Mouse (Mus musculus) CD4-positive, CD25-positive, alpha-beta regulatory T cell, adult 4 months (primary cell): ENCODE measurements around the gene Pate2. TPM values are rescaled to one million over a fixed set of nuclear protein-coding genes. Genes with fewer than 3 reads are reported as not detected.
"Not testable (repeated sequence)": the region's sequence is repeated elsewhere in the genome, so short reads cannot be mapped to it uniquely, and the experiment has no call there.

ENCODE experiments used
- ATAC-seq: one replicate; pipeline ENCODE4 v1.8.0; 2017
- polyA plus RNA-seq, 2 experiments: library from polyadenylated mRNA; unstranded; fragments of 100-300 nt; shearing (Covaris generic); gene quantifications; one replicate each; pipeline ENCODE4 v1.2.1; 2017

Gene Pate2
- polyA plus RNA-seq, 2 experiments from 2014 or later = not detected

- ATAC-seq = peak; percentile 42
These were observed 11.7 kb upstream of the Pate2 start, which contains the start of the genes Ddx25 and Pus3 for GRCm38 (mm10) chr9:35558257-35559008. Gene Ddx25 (minus strand): TSS chr9:35558528. Gene Pus3 (plus strand): TSS chr9:35558595.

GRCm38 (mm10) chr9:35559009-35559890, 10.8 kb upstream of the Pate2 start:
- peak; percentile 95 for ATAC-seq

GRCm38 (mm10) chr9:35561076-35561475, 9.0 kb upstream of the Pate2 start:
- ATAC-seq = no peak

DNA sequence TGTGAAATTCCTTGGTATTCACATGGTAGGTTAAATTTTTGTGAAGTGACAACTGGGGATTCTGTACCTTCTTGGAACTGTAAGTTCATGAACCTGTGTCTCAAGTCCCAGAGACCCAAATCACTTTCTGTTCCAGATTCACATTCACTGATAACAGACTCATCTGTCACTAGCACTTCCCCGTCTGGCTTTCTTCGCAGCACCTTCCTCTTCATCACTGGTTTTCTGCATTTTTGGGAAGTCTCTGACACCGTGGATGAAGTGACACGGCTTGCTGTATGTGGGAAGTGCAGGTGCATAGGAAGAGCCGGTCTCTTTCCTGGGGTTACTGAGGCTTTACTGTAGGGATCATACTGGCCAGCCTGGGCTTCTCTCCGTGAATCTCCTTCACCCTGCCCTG, 8.5 kb upstream of the Pate2 start:
- no peak for ATAC-seq

DNA sequence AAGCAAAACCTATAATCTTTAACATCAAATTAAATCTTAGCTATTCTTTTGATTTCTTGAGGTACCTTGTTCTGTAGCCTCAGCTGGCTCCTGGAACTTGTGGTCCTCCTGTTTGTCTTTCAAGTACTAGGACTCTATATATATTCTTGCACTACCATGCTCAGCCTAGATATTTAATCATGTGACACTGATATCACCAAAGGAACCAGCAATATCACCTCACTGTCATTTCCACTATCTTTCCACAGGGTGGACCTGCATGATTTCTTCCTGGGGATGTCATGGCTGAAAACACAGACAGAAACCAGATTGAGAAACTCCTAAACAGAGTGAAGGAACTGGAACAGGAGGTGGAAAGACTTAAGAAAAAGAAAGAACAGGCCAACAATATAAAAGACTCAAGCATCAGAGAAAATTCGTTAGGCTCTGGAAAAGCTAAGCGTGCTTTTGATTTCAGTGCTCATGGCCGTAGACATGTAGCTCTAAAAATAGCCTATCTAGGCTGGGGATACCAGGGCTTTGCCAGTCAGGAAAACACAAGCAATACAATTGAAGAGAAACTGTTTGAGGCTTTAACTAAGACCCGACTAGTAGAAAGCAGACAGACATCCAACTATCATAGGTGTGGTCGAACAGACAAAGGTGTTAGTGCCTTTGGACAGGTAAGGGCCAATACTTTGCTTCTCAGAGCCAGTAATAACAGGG, 5.4 kb upstream of the Pate2 start:
- ATAC-seq = no peak

DNA sequence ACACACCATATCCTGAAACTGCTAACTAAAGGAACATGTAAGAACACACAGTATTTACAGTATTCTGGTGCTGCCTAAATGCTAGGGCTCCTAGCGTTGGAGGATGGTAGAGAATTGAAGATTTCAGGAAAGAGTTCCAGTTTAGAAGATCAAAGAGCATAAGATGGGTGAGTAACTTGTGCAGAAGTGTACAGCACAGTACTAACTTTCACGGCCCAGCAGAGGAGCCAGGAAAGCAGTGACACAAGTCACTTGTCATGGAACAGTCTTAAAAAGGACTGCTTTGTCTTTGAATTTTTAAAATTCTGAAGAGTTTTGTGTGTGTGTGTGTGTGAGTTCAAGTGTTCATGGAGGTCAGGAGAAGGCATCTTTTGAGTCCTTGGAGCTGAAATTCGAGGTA, 2.1 kb upstream of the Pate2 start:
- ATAC-seq = no peak

GRCm38 (mm10) chr9:35570663-35571062, 579 bp downstream of the Pate2 start:
- ATAC-seq = no peak

DNA sequence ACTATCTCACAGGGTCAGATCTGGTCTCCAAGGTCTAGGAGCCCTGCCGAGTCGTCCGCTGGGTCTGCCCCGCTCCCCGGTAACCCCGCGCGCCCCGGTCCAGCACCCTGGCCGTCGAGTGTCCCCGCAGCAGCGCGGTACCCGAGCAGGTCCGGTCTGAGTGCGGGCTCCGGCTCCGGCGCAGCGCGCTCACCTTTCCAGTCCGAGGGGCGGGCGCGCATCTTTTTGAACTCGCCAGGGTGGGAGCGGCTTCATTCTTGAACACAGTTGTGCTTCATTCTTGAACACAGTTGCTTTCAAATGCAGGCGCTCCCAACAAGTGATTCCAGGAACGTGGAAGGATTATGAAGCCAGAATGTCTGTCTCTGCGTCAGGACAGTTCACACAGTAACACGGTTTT, 4.3 kb downstream of the Pate2 start:
- ATAC-seq = no peak

DNA sequence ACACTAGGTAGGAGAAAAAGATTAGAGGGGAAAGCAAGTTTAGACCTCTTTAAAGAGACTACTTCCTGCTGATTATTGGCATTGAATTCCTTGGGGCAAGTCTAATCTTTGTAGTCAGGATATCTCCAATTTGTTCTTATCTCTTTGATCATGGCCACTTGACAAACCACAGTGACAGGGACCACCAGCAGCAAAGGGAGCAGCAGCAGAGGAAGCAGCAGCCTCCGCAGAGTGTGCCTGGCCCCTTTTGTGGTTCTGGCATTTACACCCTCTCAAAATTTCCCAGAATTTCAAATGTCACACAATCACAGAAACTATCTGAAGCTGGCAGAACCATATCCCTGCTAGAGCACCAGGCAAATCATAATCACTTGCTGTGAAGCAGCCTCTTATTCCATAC, 17.6 kb downstream of the Pate2 start:
- ATAC-seq = no peak

GRCm38 (mm10) chr9:35592903-35593302, 22.8 kb downstream of the Pate2 start:
- no peak for ATAC-seq

GRCm38 (mm10) chr9:35607647-35608405, 37.7 kb downstream of the Pate2 start:
- ATAC-seq = no peak

DNA sequence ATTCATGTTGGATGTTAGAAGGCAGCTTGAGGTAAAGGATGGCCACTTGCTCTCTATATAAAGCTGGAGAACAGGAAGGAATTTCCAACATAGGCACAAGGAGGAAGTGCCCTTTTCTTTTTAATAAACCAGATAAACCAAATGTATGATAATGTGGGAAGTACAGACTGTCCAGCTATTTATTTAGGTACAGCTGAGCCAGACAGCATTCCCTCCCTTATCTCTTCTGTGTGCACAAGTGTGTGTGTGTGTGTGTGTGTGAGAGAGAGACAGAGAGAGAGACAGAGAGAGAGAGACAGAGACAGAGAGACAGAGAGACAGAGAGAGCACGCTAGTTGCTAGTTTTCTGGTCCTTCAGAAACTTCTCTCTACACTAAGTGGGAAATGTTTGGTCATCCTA, 41.8 kb downstream of the Pate2 start, which contains the start of gene Pate4:
Gene Pate4 (minus strand): TSS at position 101 of the 400 bp plus-strand sequence.
- ATAC-seq = no peak

- no peak for ATAC-seq
These were observed 43.9 kb downstream of the Pate2 start for GRCm38 (mm10) chr9:35614005-35614404.

GRCm38 (mm10) chr9:35616784-35617183, 46.7 kb downstream of the Pate2 start:
- ATAC-seq = not testable (repeated sequence)

DNA sequence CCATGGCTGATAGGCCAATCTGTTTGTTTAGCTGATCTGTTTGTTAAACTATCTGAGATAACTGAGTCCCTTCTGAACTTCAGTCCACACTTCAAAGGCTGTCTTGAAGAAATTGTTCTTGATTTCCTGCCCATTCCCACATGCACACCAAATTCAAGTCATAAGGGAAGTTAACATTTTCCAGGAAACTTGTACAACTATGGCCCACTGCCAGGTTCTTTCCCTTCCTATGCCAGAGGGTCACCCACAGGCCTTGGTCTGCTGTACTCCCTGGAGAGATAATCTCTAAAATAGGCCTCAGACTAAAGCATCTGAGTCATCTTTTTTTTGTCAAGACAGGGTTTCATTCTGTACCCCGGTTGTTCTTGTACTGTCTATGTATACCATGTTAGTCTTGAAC, 62.9 kb downstream of the Pate2 start:
- ATAC-seq = no peak

GRCm38 (mm10) chr9:35648102-35648501, 78.0 kb downstream of the Pate2 start, which contains the start of gene Pate3:
Gene Pate3 (minus strand): TSS chr9:35648202.
- no peak for ATAC-seq

DNA sequence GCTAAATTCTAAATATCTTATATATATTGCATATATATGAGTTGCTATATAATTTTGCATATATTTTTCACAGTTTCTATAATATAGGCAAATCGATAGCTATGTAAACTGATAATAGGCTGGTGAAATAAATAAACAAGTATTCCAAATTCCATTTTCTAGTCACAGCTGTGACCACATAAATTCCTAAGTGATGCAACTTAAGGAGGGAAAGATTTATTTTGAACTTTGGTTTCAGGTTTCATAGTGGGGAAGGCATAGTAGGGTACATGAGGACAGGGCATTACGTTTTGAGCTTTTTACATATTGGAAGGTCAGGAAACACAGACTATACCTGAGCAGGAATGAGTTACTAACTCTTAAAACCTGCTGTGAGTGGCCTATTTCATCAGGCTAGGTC, 103.5 kb downstream of the Pate2 start:
- no peak for ATAC-seq

GRCm38 (mm10) chr9:35687013-35687412, 116.9 kb downstream of the Pate2 start, which contains the start of gene Pate1:
Gene Pate1 (minus strand): TSS chr9:35687390.
- no peak for ATAC-seq

GRCm38 (mm10) chr9:35691924-35692323, 121.8 kb downstream of the Pate2 start:
- ATAC-seq = no peak

GRCm38 (mm10) chr9:35707265-35707664, 137.2 kb downstream of the Pate2 start:
- ATAC-seq = no peak
